Mouse (Mus musculus): ENCODE data around the gene Elovl5. TPM values are rescaled to one million over a fixed set of nuclear protein-coding genes. Genes with fewer than 3 reads are reported as not detected.

The Elovl5 gene
- polyA plus RNA-seq, 1 experiment from 2014 or later = 106 TPM

GRCm38 (mm10) chr9:77921366-77922260 is 4.4 kb downstream of the Elovl5 start:
- 78% methylated on average over 16 of the region's 18 CpGs for WGBS
- H3K9ac ChIP-seq (replicated peaks; ENCODE audit: low read length) = no peak overlapping the region
- no peak overlapping the region for H3K4me2 ChIP-seq (ENCODE audit: low read depth, low read length)
- no peaks in the 10 kb centered on the region for H3K36me3 ChIP-seq (replicated peaks; ENCODE audit: control insufficient read depth, insufficient read depth, low read depth, low read length)
- no peaks in the 10 kb centered on the region; the same call in 1 of the 2 replicates for H3K4me1 ChIP-seq (ENCODE audit: control insufficient read depth, insufficient read depth, low read length)
- H3K9me3 ChIP-seq (replicated peaks; ENCODE audit: control insufficient read depth, low read length) = no peaks in the 10 kb centered on the region
- ATAC-seq (replicated peaks; ENCODE audit: insufficient number of reproducible peaks, low FRiP score, low TSS enrichment, low read depth) (no peak), DNase-seq (ENCODE audit: low spot score) (no peak)
- no peaks in the 10 kb centered on the region for H3K27me3 ChIP-seq (ENCODE audit: control insufficient read depth, insufficient read depth, low read length)
- H3K27ac ChIP-seq (replicated peaks; ENCODE audit: low read depth, low read length) = no peak overlapping the region
- H3K4me3 ChIP-seq (ENCODE audit: low read depth, low read length) = no peak overlapping the region

- Histone ChIP-seq H3K4me1 (ENCODE audit: control insufficient read depth, insufficient read depth, low read length) (no peaks in the 10 kb centered on the region; the same call in none of the 2 replicates), H3K9me3 (replicated peaks; ENCODE audit: control insufficient read depth, low read length) (no peaks in the 10 kb centered on the region), H3K27ac (replicated peaks; ENCODE audit: low read depth, low read length) (no peak overlapping the region), H3K4me3 (ENCODE audit: low read depth, low read length) (no peak overlapping the region), H3K27me3 (ENCODE audit: control insufficient read depth, insufficient read depth, low read length) (no peaks in the 10 kb centered on the region), H3K9ac (replicated peaks; ENCODE audit: low read length) (no peak overlapping the region), H3K4me2 (ENCODE audit: low read depth, low read length) (no peak overlapping the region), H3K36me3 (replicated peaks; ENCODE audit: control insufficient read depth, insufficient read depth, low read depth, low read length) (no peaks in the 10 kb centered on the region)
- no peak for DNase-seq (ENCODE audit: low spot score)
- 84% methylated on average over 8 of the region's 8 CpGs for WGBS
- ATAC-seq (replicated peaks; ENCODE audit: insufficient number of reproducible peaks, low FRiP score, low TSS enrichment, low read depth) = no peak
Observed at GRCm38 (mm10) chr9:77923774-77924173, 6.6 kb downstream of the Elovl5 start.

GRCm38 (mm10) chr9:77924199-77924598 is 7.0 kb downstream of the Elovl5 start:
- Histone ChIP-seq H3K9ac (replicated peaks; ENCODE audit: low read length) (no peak overlapping the region), H3K4me3 (ENCODE audit: low read depth, low read length) (no peak overlapping the region), H3K4me2 (ENCODE audit: low read depth, low read length) (no peak overlapping the region), H3K27ac (replicated peaks; ENCODE audit: low read depth, low read length) (0 out of 2 replicates have a peak overlapping the region, but pooled peaks have one; percentile 4), H3K4me1 (ENCODE audit: control insufficient read depth, insufficient read depth, low read length) (no peaks in the 10 kb centered on the region; the same call in none of the 2 replicates), H3K9me3 (replicated peaks; ENCODE audit: control insufficient read depth, low read length) (no peaks in the 10 kb centered on the region), H3K27me3 (ENCODE audit: control insufficient read depth, insufficient read depth, low read length) (no peaks in the 10 kb centered on the region), H3K36me3 (replicated peaks; ENCODE audit: control insufficient read depth, insufficient read depth, low read depth, low read length) (no peaks in the 10 kb centered on the region)
- DNase-seq (ENCODE audit: low spot score) = no peak
- WGBS = 81% methylated on average over 11 of the region's 11 CpGs
- no peak for ATAC-seq (replicated peaks; ENCODE audit: insufficient number of reproducible peaks, low FRiP score, low TSS enrichment, low read depth)

GRCm38 (mm10) chr9:77926151-77926550 is 9.0 kb downstream of the Elovl5 start:
- no peak for DNase-seq (ENCODE audit: low spot score)
- Histone ChIP-seq H3K9me3 (replicated peaks; ENCODE audit: control insufficient read depth, low read length) (no peaks in the 10 kb centered on the region), H3K4me2 (ENCODE audit: low read depth, low read length) (no peak overlapping the region), H3K4me1 (ENCODE audit: control insufficient read depth, insufficient read depth, low read length) (no peaks in the 10 kb centered on the region; the same call in 1 of the 2 replicates), H3K27ac (replicated peaks; ENCODE audit: low read depth, low read length) (no peak overlapping the region), H3K4me3 (ENCODE audit: low read depth, low read length) (no peak overlapping the region), H3K27me3 (ENCODE audit: control insufficient read depth, insufficient read depth, low read length) (no peaks in the 10 kb centered on the region), H3K9ac (replicated peaks; ENCODE audit: low read length) (no peak overlapping the region), H3K36me3 (replicated peaks; ENCODE audit: control insufficient read depth, insufficient read depth, low read depth, low read length) (no peaks in the 10 kb centered on the region)
- ATAC-seq (replicated peaks; ENCODE audit: insufficient number of reproducible peaks, low FRiP score, low TSS enrichment, low read depth) = no peak
- WGBS = 85% methylated on average over 8 of the region's 8 CpGs

- Histone ChIP-seq H3K9me3 (replicated peaks; ENCODE audit: control insufficient read depth, low read length) (no peaks in the 10 kb centered on the region), H3K9ac (replicated peaks; ENCODE audit: low read length) (no peak overlapping the region), H3K27me3 (ENCODE audit: control insufficient read depth, insufficient read depth, low read length) (no peaks in the 10 kb centered on the region), H3K27ac (replicated peaks; ENCODE audit: low read depth, low read length) (no peak overlapping the region), H3K4me2 (ENCODE audit: low read depth, low read length) (no peak overlapping the region), H3K4me3 (ENCODE audit: low read depth, low read length) (no peak overlapping the region), H3K36me3 (replicated peaks; ENCODE audit: control insufficient read depth, insufficient read depth, low read depth, low read length) (no peaks in the 10 kb centered on the region), H3K4me1 (ENCODE audit: control insufficient read depth, insufficient read depth, low read length) (no peaks in the 10 kb centered on the region; the same call in none of the 2 replicates)
- ATAC-seq (replicated peaks; ENCODE audit: insufficient number of reproducible peaks, low FRiP score, low TSS enrichment, low read depth) = no peak
- no peak for DNase-seq (ENCODE audit: low spot score)
- WGBS = 87% methylated on average over 5 of the region's 5 CpGs
Observed at GRCm38 (mm10) chr9:77926911-77927310, 9.7 kb downstream of the Elovl5 start.

- ATAC-seq (replicated peaks; ENCODE audit: insufficient number of reproducible peaks, low FRiP score, low TSS enrichment, low read depth) = no peak
- no peak for DNase-seq (ENCODE audit: low spot score)
- Histone ChIP-seq H3K27me3 (ENCODE audit: control insufficient read depth, insufficient read depth, low read length) (no peaks in the 10 kb centered on the region), H3K36me3 (replicated peaks; ENCODE audit: control insufficient read depth, insufficient read depth, low read depth, low read length) (no peaks in the 10 kb centered on the region), H3K4me1 (ENCODE audit: control insufficient read depth, insufficient read depth, low read length) (no peaks in the 10 kb centered on the region; the same call in none of the 2 replicates), H3K9me3 (replicated peaks; ENCODE audit: control insufficient read depth, low read length) (no peaks in the 10 kb centered on the region), H3K4me2 (ENCODE audit: low read depth, low read length) (no peak overlapping the region), H3K27ac (replicated peaks; ENCODE audit: low read depth, low read length) (no peak overlapping the region), H3K9ac (replicated peaks; ENCODE audit: low read length) (no peak overlapping the region), H3K4me3 (ENCODE audit: low read depth, low read length) (no peak overlapping the region)
- 49% methylated on average over 6 of the region's 6 CpGs for WGBS
Observed at GRCm38 (mm10) chr9:77927431-77927830, 10.3 kb downstream of the Elovl5 start.

GRCm38 (mm10) chr9:77928769-77929168 is 11.6 kb downstream of the Elovl5 start:
- Histone ChIP-seq H3K4me2 (ENCODE audit: low read depth, low read length) (no peak overlapping the region), H3K4me3 (ENCODE audit: low read depth, low read length) (no peak overlapping the region), H3K36me3 (replicated peaks; ENCODE audit: control insufficient read depth, insufficient read depth, low read depth, low read length) (no peaks in the 10 kb centered on the region), H3K9ac (replicated peaks; ENCODE audit: low read length) (no peak overlapping the region), H3K4me1 (ENCODE audit: control insufficient read depth, insufficient read depth, low read length) (no peaks in the 10 kb centered on the region; the same call in none of the 2 replicates), H3K9me3 (replicated peaks; ENCODE audit: control insufficient read depth, low read length) (no peaks in the 10 kb centered on the region), H3K27me3 (ENCODE audit: control insufficient read depth, insufficient read depth, low read length) (no peaks in the 10 kb centered on the region), H3K27ac (replicated peaks; ENCODE audit: low read depth, low read length) (no peak overlapping the region)
- DNase-seq (ENCODE audit: low spot score) (no peak), ATAC-seq (replicated peaks; ENCODE audit: insufficient number of reproducible peaks, low FRiP score, low TSS enrichment, low read depth) (no peak)
- WGBS = 79% methylated on average over 4 of the region's 4 CpGs

GRCm38 (mm10) chr9:77929296-77929695 is 12.1 kb downstream of the Elovl5 start:
- no peaks in the 10 kb centered on the region for H3K36me3 ChIP-seq (replicated peaks; ENCODE audit: control insufficient read depth, insufficient read depth, low read depth, low read length)
- H3K4me2 ChIP-seq (ENCODE audit: low read depth, low read length) = no peak overlapping the region
- H3K4me1 ChIP-seq (ENCODE audit: control insufficient read depth, insufficient read depth, low read length) = no peaks in the 10 kb centered on the region; the same call in none of the 2 replicates
- 77% methylated on average over 5 of the region's 5 CpGs for WGBS
- H3K27ac ChIP-seq (replicated peaks; ENCODE audit: low read depth, low read length) = no peak overlapping the region
- ATAC-seq (replicated peaks; ENCODE audit: insufficient number of reproducible peaks, low FRiP score, low TSS enrichment, low read depth) = no peak
- no peaks in the 10 kb centered on the region for H3K9me3 ChIP-seq (replicated peaks; ENCODE audit: control insufficient read depth, low read length)
- no peak overlapping the region for H3K9ac ChIP-seq (replicated peaks; ENCODE audit: low read length)
- no peak for DNase-seq (ENCODE audit: low spot score)
- H3K4me3 ChIP-seq (ENCODE audit: low read depth, low read length) = no peak overlapping the region
- H3K27me3 ChIP-seq (ENCODE audit: control insufficient read depth, insufficient read depth, low read length) = no peaks in the 10 kb centered on the region

All from embryonic facial prominence, embryonic 11.5 days (tissue).